In genomic region chr12:70853026-70853425, GRCm38 (mm10) we compare ENCODE assay signal across 12 mouse cellular contexts. TPM values are rescaled to one million over a fixed set of nuclear protein-coding genes. Genes with fewer than 3 reads are reported as not detected.
DNase-seq lines count a peak whose midpoint lies in the region; ATAC-seq and TF ChIP-seq lines count a peak whose summit lies in the region.
"Had no signal": no experiment of that assay in that cellular context is flagged by ENCODE, and none has a peak within 500 bp of the region (broad histone marks: within the 10 kb centered on the region; RNA-seq: fewer than 3 reads in every experiment).

No protein-coding gene starts in this region.

- H3K27me3 ChIP-seq in heart, embryonic 16.5 days (ENCODE audit: control insufficient read depth, insufficient read depth, low read length), result no peaks in the 10 kb centered on the region
- H3K27me3 ChIP-seq: CH12.LX; embryonic facial prominence, embryonic 13.5 days; neural tube, embryonic 15.5 days had no signal

- DNase-seq in cerebellum, postnatal 25 days, result peak; percentile 25 to 36
- DNase-seq in cerebellum, postnatal 36 days, result no peak
- DNase-seq in layer of hippocampus, adult 2 months (ENCODE audit: low spot score in 2 of 2), result peak in 1 of 2 experiments; percentile 34
- no peak for DNase-seq in layer of hippocampus, postnatal 14 days (ENCODE audit: low spot score in 2 of 2)
- DNase-seq in skeletal muscle tissue, adult 2 months (ENCODE audit: low read depth, low spot score), result peak; percentile 42
- DNase-seq in testis, postnatal 10 days (ENCODE audit: low spot score), result no peak
- no peak for DNase-seq in urinary bladder, adult 18-20 months (ENCODE audit: low spot score in 2 of 2)

- TF ChIP-seq CTCF in layer of hippocampus, adult 2 months (conservative IDR thresholded peaks at IDR 0.05), result no peak

- H3K4me3 ChIP-seq in layer of hippocampus, adult 2 months, result no peak overlapping the region
- H3K4me3 ChIP-seq in heart, embryonic 16.5 days (ENCODE audit: low read length), result no peak overlapping the region
- H3K4me3 ChIP-seq: embryonic facial prominence, embryonic 13.5 days; neural tube, embryonic 15.5 days had no signal

- no peaks in the 10 kb centered on the region for H3K36me3 ChIP-seq in heart, embryonic 16.5 days (ENCODE audit: control insufficient read depth, insufficient read depth)
- H3K36me3 ChIP-seq: embryonic facial prominence, embryonic 13.5 days; neural tube, embryonic 15.5 days had no signal

- H3K4me1 ChIP-seq in heart, embryonic 16.5 days (ENCODE audit: control insufficient read depth, insufficient read depth, low read length), result peaks cover 34% of the 10 kb centered on the region

- 45% methylated on average over 6 of the region's 6 CpGs for WGBS in heart, embryonic 16.5 days

- H3K27ac ChIP-seq in layer of hippocampus, adult 2 months, result peak overlapping the region; percentile 67
- peak overlapping the region; percentile 51 for H3K27ac ChIP-seq in heart, embryonic 16.5 days (ENCODE audit: low read length)
- H3K27ac ChIP-seq: embryonic facial prominence, embryonic 13.5 days; liver, embryonic 14.5 days; neural tube, embryonic 15.5 days had no signal

- no peak overlapping the region for H3K9ac ChIP-seq in heart, embryonic 16.5 days (ENCODE audit: low read length)
- H3K9ac ChIP-seq: embryonic facial prominence, embryonic 13.5 days; liver, embryonic 14.5 days; neural tube, embryonic 15.5 days had no signal

- H3K9me3 ChIP-seq in heart, embryonic 16.5 days (replicated peaks; ENCODE audit: control insufficient read depth, low read length), result no peaks in the 10 kb centered on the region
- H3K9me3 ChIP-seq: embryonic facial prominence, embryonic 13.5 days; neural tube, embryonic 15.5 days had no signal

- ATAC-seq in heart, embryonic 16.5 days (replicated peaks; ENCODE audit: extremely low read depth, insufficient read depth, low FRiP score), result peak; percentile 58; the same call in 1 of the 2 replicates

- H3K4me2 ChIP-seq in heart, embryonic 16.5 days (ENCODE audit: low read depth, low read length), result peak overlapping the region; percentile 12; the same call in 1 of the 2 replicates
- H3K4me2 ChIP-seq: embryonic facial prominence, embryonic 13.5 days; neural tube, embryonic 15.5 days had no signal

RNA-seq across cellular contexts. Expression of gene Frmd6, which starts 27.7 kb away (rescaled TPM):
- total RNA-seq in layer of hippocampus, adult 2 months (2021), result 10 to 100 TPM; 17.6 to 18.4 TPM
- total RNA-seq in layer of hippocampus, postnatal 14 days (2021), result 10 to 100 TPM; 13.3 to 14.2 TPM
- 25.7 and 27.7 TPM in 2 replicates for polyA plus RNA-seq in heart, embryonic 16.5 days (2015; fragmentation: Nextera tagmentation; extraction: Ambion mirVana)

Comparison
In these comparisons a context has a peak if more than half of its experiments do, and no peak if none do; other contexts are left out.
1. DNase-seq: peak in cerebellum, postnatal 25 days (2 of 2) and skeletal muscle tissue, adult 2 months (single experiment); none in cerebellum, postnatal 36 days (0 of 2), layer of hippocampus, postnatal 14 days (0 of 2), testis, postnatal 10 days (single experiment) and urinary bladder, adult 18-20 months (0 of 2).